Mouse (Mus musculus): ENCODE measurements around the gene 1700016H13Rik.

DNA sequence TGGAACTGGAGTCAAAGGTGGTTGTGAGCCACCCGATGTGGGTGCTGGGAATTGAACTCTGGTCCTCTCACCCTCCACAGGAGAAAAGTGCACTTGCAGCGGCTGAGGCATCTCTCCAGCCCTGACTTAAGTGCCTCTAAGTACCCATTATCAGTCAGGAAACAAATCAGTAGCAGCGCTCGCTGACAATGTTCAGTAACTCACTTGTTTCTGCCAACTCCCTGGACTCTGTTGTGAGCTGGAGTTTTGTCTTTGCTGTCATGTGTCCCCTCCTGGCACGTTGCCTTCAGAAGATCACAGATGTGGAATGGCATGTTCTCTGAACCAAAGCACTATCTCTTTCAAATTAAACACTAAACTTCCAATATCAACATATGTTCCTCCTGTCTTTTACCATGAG lies 33.8 kb upstream of the 1700016H13Rik start:
- no peak for TF ChIP-seq CTCF (conservative IDR thresholded peaks at IDR 0.05; ENCODE audit: low read length)
- no peak for TF ChIP-seq NANOG (IDR thresholded peaks at IDR 0.05; ENCODE audit: borderline replicate concordance, low read length)
